Mouse (Mus musculus) lung, postnatal 0 days (tissue): ENCODE data around the gene Adora1. TPM values are rescaled to one million over a fixed set of nuclear protein-coding genes. Genes with fewer than 3 reads are reported as not detected.

Source experiments
- ATAC-seq: fragments of 200-750 bp; cut with Nextera tagmentation; 2 replicates; pipeline ENCODE4 v1.8.0; 2017; ENCODE audit warnings: moderate library complexity
- DNase-seq: peaks from one replicate; pipeline ENCODE4 v3.0.0-alpha.2; 2016; ENCODE audit warnings: low spot score
- H3K27ac ChIP-seq: fragments of 300-500 bp; sonication (generic); 2 replicates; pipeline ENCODE4 v1.5.1; 2014; ENCODE audit warnings: antibody characterized with exemption, mild to moderate bottlenecking, low read length, mixed read lengths
- H3K27me3 ChIP-seq: fragments of 300-500 bp; sonication (generic); replicated peaks from 2 replicates; pipeline ENCODE4 v1.6.1; 2014; ENCODE audit warnings: low read length, mixed read lengths; ENCODE audit not compliant: insufficient read depth
- H3K36me3 ChIP-seq: fragments of 300-500 bp; sonication (generic); 2 replicates; pipeline ENCODE4 v1.6.1; 2014; ENCODE audit warnings: low read length, mixed read lengths; ENCODE audit not compliant: insufficient read depth
- H3K4me1 ChIP-seq: fragments of 300-500 bp; sonication (generic); 2 replicates; pipeline ENCODE4 v1.6.1; 2014; ENCODE audit warnings: antibody characterized with exemption, low read depth, low read length, mixed read lengths; ENCODE audit not compliant: insufficient read depth
- H3K4me2 ChIP-seq: fragments of 300-500 bp; sonication (generic); replicated peaks from 2 replicates; pipeline ENCODE4 v1.6.1; 2014; ENCODE audit warnings: low read depth, mild to moderate bottlenecking, low read length, moderate library complexity, mixed read lengths
- H3K4me3 ChIP-seq: fragments of 300-500 bp; sonication (generic); 2 replicates; pipeline ENCODE4 v1.5.1; 2014; ENCODE audit warnings: low read depth, low read length
- H3K9ac ChIP-seq: fragments of 300-500 bp; sonication (generic); replicated peaks from 2 replicates; pipeline ENCODE4 v1.6.1; 2014; ENCODE audit warnings: low read depth, mild to moderate bottlenecking
- H3K9me3 ChIP-seq: fragments of 300-500 bp; sonication (generic); 2 replicates; pipeline ENCODE4 v1.6.1; 2016; ENCODE audit warnings: low read length, mixed read lengths
- CTCF ChIP-seq: IDR thresholded peaks from 2 replicates; pipeline ENCODE4 v1.5.1; 2016; ENCODE audit warnings: antibody characterized with exemption, mild to moderate bottlenecking
- EP300 ChIP-seq: IDR thresholded peaks from 2 replicates; pipeline ENCODE4 v1.6.1; 2016; ENCODE audit warnings: antibody characterized with exemption, mild to moderate bottlenecking, control low read depth
- WGBS: fragments of 180-500 bp; shearing (Covaris S2); extraction: QIAGEN DNeasy Blood & Tissue Kit; methylation state at CpG from one replicate; pipeline ENCODE4 v1.1.7; 2014; 5-methylcytosine and 5-hydroxymethylcytosine counted together
- polyA plus RNA-seq: library from polyadenylated mRNA; unstranded; fragments of >200 nt; fragmentation: Nextera tagmentation; extraction: Ambion mirVana; gene quantifications from 2 replicates; pipeline ENCODE4 v1.2.1, GENCODE M21; 2015

The Adora1 gene
- polyA plus RNA-seq, 1 experiment from 2014 or later = 4.8 TPM

DNA sequence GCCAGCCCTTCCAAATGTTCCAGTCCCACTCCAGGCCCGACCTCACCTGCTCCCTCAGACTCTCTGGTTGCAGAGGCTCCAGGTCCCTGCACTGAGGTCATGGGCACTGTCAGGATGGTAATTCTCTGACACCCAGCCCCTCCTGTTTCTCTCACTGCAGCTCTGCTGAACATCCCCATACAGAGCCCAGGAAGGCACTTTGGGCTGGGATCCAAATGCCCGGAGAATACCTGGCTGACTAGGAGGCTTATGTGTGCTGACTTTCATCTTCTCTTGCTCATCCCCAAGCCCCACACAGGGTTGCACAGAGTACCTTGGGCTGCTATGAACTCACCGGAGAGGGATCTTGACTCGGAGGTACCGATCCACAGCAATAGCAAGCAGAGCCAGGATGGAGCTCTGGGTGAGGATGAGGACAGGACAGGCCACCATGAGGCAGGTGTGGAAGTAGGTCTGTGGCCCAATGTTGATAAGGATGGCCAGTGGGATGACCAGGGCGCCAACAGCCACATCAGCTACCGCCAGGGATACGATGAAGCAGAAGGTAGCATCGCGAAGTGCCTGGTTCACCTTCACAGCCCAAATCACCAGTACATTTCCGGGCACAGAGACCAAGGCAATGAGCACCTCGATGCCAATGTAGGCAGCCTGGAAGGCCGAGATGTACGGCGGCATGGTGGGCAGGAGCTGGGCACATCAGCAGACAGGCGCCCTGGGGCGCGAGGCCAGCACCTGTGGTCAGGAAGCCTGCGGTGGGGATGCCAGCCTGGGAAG lies 1.4 kb downstream of the Adora1 start:
- H3K9me3 ChIP-seq = no peaks in the 10 kb centered on the region
- peak overlapping the region; percentile 72 for H3K4me2 ChIP-seq
- peaks cover 17% of the 10 kb centered on the region for H3K27me3 ChIP-seq
- no peak for ATAC-seq
- 47% methylated on average over 19 of the region's 19 CpGs for WGBS
- TF ChIP-seq EP300 = no peak
- TF ChIP-seq CTCF = no peak
- H3K36me3 ChIP-seq = no peaks in the 10 kb centered on the region
- H3K4me3 ChIP-seq = peak overlapping the region; percentile 30; the same call in 1 of the 2 replicates
- no peak for DNase-seq
- H3K4me1 ChIP-seq = peaks cover 13% of the 10 kb centered on the region; the same call in 1 of the 2 replicates
- H3K27ac ChIP-seq = peak overlapping the region; percentile 74; the same call in 1 of the 2 replicates
- no peak overlapping the region; the same call in 1 of the 2 replicates for H3K9ac ChIP-seq

DNA sequence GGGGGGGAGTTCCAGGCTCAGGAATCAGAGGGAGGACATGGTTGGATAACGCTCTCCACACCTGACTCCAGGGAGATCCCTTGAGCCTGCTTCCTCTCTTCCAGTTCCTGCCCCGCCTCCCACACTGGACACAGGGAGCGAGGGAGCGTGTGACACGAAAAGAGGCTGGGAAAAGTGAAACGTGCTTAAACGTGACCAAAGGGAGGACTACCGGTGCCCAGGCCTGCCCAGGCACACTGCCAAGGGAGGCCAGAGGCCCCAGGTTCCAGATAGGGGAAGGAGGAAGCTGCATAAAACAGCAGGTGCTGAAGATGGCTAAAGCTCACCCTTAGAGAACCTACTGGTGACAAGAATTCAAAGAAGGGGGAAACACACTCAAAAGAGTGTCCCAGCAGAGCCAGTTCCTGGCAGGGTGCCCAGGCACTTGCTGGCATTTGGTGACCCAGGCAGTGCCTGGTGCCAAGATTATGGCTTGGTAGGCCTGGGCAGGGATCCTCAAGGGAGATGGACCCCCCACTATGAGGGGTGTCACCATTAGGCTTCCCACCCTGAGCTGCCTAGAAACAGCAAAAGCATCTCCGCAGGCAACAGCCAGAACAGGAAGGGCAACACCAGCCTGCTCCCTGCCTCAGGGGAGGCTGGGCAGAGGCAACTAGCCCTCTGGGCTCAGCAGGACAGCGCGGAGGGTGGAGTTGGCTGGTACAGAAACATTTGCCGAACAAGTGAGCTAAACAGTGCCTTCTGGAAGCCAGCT lies 2.3 kb downstream of the Adora1 start:
- H3K36me3 ChIP-seq = no peaks in the 10 kb centered on the region
- peaks cover 17% of the 10 kb centered on the region for H3K27me3 ChIP-seq
- no peak overlapping the region; the same call in 1 of the 2 replicates for H3K9ac ChIP-seq
- no peak overlapping the region for H3K4me3 ChIP-seq
- peak overlapping the region; percentile 72 for H3K4me2 ChIP-seq
- 29% methylated on average over 11 of the region's 12 CpGs for WGBS
- H3K27ac ChIP-seq = peak overlapping the region; percentile 74
- H3K9me3 ChIP-seq = no peaks in the 10 kb centered on the region
- peak; percentile 69 for ATAC-seq
- TF ChIP-seq EP300 (no peak), CTCF (no peak)
- peak; percentile 71 for DNase-seq
- peaks cover 13% of the 10 kb centered on the region; the same call in 1 of the 2 replicates for H3K4me1 ChIP-seq

DNA sequence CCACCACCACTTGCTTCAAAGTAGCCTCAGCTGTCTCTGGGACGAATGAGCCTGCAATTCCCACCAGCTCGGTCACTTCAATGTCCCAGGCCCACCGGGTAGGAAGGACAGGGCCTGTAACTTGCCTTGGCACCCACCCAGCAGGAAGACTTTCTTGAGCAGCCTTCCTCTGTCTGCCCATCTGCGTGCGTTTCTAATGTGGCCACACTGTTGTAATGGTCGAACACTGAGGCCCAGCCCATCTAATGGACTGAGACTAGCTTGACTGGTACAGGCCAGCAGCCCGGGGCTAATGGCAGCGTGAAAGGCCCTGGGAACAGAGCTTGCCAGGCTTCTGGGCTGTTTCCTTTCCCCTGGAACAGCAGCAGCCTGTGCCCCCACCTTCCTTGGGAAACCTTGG lies 2.9 kb downstream of the Adora1 start:
- H3K4me3 ChIP-seq = no peak overlapping the region
- no peaks in the 10 kb centered on the region for H3K36me3 ChIP-seq
- H3K4me2 ChIP-seq = peak overlapping the region; percentile 72
- TF ChIP-seq EP300 = no peak
- no peak for TF ChIP-seq CTCF
- 53% methylated on average over 8 of the region's 8 CpGs for WGBS
- H3K27me3 ChIP-seq = peaks cover 17% of the 10 kb centered on the region
- DNase-seq (no peak), ATAC-seq (no peak)
- H3K9me3 ChIP-seq = no peaks in the 10 kb centered on the region
- H3K4me1 ChIP-seq = peaks cover 13% of the 10 kb centered on the region; the same call in 1 of the 2 replicates
- peak overlapping the region; percentile 74 for H3K27ac ChIP-seq
- no peak overlapping the region for H3K9ac ChIP-seq

GRCm38 (mm10) chr1:134231681-134232080 lies 3.5 kb downstream of the Adora1 start:
- Histone ChIP-seq H3K9ac (no peak overlapping the region), H3K4me3 (no peak overlapping the region), H3K4me1 (peaks cover 13% of the 10 kb centered on the region; the same call in 1 of the 2 replicates), H3K36me3 (no peaks in the 10 kb centered on the region), H3K27ac (no peak overlapping the region), H3K27me3 (peaks cover 17% of the 10 kb centered on the region), H3K4me2 (no peak overlapping the region), H3K9me3 (no peaks in the 10 kb centered on the region)
- TF ChIP-seq EP300 = no peak
- no peak for TF ChIP-seq CTCF
- WGBS = 72% methylated on average over 3 of the region's 3 CpGs
- no peak for ATAC-seq
- no peak for DNase-seq

- Histone ChIP-seq H3K9ac (no peak overlapping the region), H3K36me3 (no peaks in the 10 kb centered on the region), H3K9me3 (no peaks in the 10 kb centered on the region), H3K4me1 (peaks cover 13% of the 10 kb centered on the region; the same call in 1 of the 2 replicates), H3K4me3 (no peak overlapping the region), H3K27ac (no peak overlapping the region), H3K4me2 (no peak overlapping the region), H3K27me3 (peaks cover 17% of the 10 kb centered on the region)
- 73% methylated on average over 3 of the region's 3 CpGs for WGBS
- TF ChIP-seq CTCF = no peak
- TF ChIP-seq EP300 = peak; percentile 70
- no peak; the same call in 1 of the 2 replicates for ATAC-seq
- DNase-seq = no peak
These were observed 4.0 kb downstream of the Adora1 start for GRCm38 (mm10) chr1:134231270-134231669.

DNA sequence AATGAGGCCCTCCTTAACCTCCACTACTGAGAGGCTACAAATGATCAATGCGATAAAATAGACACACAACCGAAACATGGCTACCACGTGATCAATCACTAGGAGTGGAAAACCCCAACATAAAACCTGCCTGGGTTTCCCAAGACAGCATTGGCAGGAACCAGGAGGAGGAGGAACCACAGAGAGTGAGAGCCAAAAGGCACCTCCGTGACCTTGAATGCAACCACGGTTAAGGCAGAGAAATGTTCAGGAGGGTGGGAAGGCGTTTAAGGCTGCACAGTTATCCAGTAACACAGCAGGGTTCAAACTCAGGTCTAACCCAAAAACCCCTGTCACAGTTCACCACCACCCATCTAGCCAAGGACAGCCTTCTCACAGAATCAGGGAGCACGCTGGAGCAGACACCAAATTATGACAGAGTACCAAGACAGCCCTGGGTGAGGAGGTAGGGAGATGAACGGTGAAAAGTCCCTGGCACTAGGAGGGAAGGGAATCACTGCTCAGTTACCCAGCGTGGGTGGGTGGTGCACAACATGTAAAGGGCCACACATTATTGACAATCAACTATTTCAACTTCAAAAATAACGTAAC lies 4.5 kb downstream of the Adora1 start:
- WGBS = 77% methylated on average over 10 of the region's 10 CpGs
- Histone ChIP-seq H3K4me3 (no peak overlapping the region), H3K9ac (no peak overlapping the region), H3K27ac (no peak overlapping the region), H3K4me1 (peaks cover 12% of the 10 kb centered on the region; the same call in 1 of the 2 replicates), H3K36me3 (no peaks in the 10 kb centered on the region), H3K27me3 (peaks cover 17% of the 10 kb centered on the region), H3K4me2 (no peak overlapping the region), H3K9me3 (no peaks in the 10 kb centered on the region)
- no peak for TF ChIP-seq EP300
- TF ChIP-seq CTCF = no peak
- DNase-seq (no peak), ATAC-seq (no peak)
